Mouse (Mus musculus): Measurements from ENCODE around the gene Cd9.
A peak's percentile ranks its signal among the peaks of the same experiment; 100 is the strongest.

The Cd9 gene

GRCm38 (mm10) chr6:125494092-125494871 lies at the start of gene Cd9:
Gene Cd9 (minus strand): TSS chr6:125494791.
- DNase-seq (ENCODE audit: low read depth, low spot score), result peak; percentile 77

GRCm38 (mm10) chr6:125541296-125541695 lies 46.7 kb upstream of the Cd9 start:
- no peak for DNase-seq (ENCODE audit: low read depth, low spot score)

GRCm38 (mm10) chr6:125540826-125541225 lies 46.2 kb upstream of the Cd9 start:
- no peak for DNase-seq (ENCODE audit: low read depth, low spot score)

GRCm38 (mm10) chr6:125540199-125540598 lies 45.6 kb upstream of the Cd9 start:
- no peak for DNase-seq (ENCODE audit: low read depth, low spot score)

GRCm38 (mm10) chr6:125539423-125539822 lies 44.8 kb upstream of the Cd9 start:
- no peak for DNase-seq (ENCODE audit: low read depth, low spot score)

- no peak for DNase-seq (ENCODE audit: low read depth, low spot score)
These were observed 43.9 kb upstream of the Cd9 start for GRCm38 (mm10) chr6:125538469-125538868.

- no peak for DNase-seq (ENCODE audit: low read depth, low spot score)
These were observed 40.4 kb upstream of the Cd9 start for GRCm38 (mm10) chr6:125534990-125535389.

- no peak for DNase-seq (ENCODE audit: low read depth, low spot score)
These were observed 38.6 kb upstream of the Cd9 start for GRCm38 (mm10) chr6:125533104-125533650.

GRCm38 (mm10) chr6:125529479-125529878 lies 34.9 kb upstream of the Cd9 start:
- no peak for DNase-seq (ENCODE audit: low read depth, low spot score)

- no peak for DNase-seq (ENCODE audit: low read depth, low spot score)
These were observed 34.1 kb upstream of the Cd9 start for GRCm38 (mm10) chr6:125528614-125529200.

GRCm38 (mm10) chr6:125526066-125526465 lies 31.5 kb upstream of the Cd9 start:
- DNase-seq (ENCODE audit: low read depth, low spot score), result no peak

- DNase-seq (ENCODE audit: low read depth, low spot score), result no peak
These were observed 29.4 kb upstream of the Cd9 start for GRCm38 (mm10) chr6:125524027-125524426.

GRCm38 (mm10) chr6:125521558-125522193 lies 27.1 kb upstream of the Cd9 start:
- no peak for DNase-seq (ENCODE audit: low read depth, low spot score)

GRCm38 (mm10) chr6:125515503-125516315 lies 21.1 kb upstream of the Cd9 start:
- peak; percentile 35 for DNase-seq (ENCODE audit: low read depth, low spot score)

- no peak for DNase-seq (ENCODE audit: low read depth, low spot score)
These were observed 18.5 kb upstream of the Cd9 start for GRCm38 (mm10) chr6:125512950-125513596.

GRCm38 (mm10) chr6:125511196-125511595 lies 16.6 kb upstream of the Cd9 start:
- no peak for DNase-seq (ENCODE audit: low read depth, low spot score)

GRCm38 (mm10) chr6:125510645-125511044 lies 16.1 kb upstream of the Cd9 start:
- DNase-seq (ENCODE audit: low read depth, low spot score), result no peak

GRCm38 (mm10) chr6:125509783-125510182 lies 15.2 kb upstream of the Cd9 start:
- DNase-seq (ENCODE audit: low read depth, low spot score), result no peak

- DNase-seq (ENCODE audit: low read depth, low spot score), result no peak
These were observed 11.8 kb upstream of the Cd9 start for GRCm38 (mm10) chr6:125506427-125506826.

GRCm38 (mm10) chr6:125504622-125505355 lies 10.2 kb upstream of the Cd9 start:
- DNase-seq (ENCODE audit: low read depth, low spot score), result no peak
